Mouse (Mus musculus) ovary, adult 2 months (tissue): ENCODE results near the gene Abca7. TPM values are rescaled to one million over a fixed set of nuclear protein-coding genes. Genes with fewer than 3 reads are reported as not detected.

Experiments
- polyA plus RNA-seq: library from polyadenylated mRNA; depleted of rRNA; stranded (reverse); fragments of >200 nt; gene quantifications from 2 replicates; pipeline ENCODE4 v1.2.3, GENCODE M21; 2012; rRNA removed

Abca7 gene
- 20.1 and 25.5 TPM in 2 replicates for polyA plus RNA-seq

GRCm38 (mm10) chr10:79996272-79997033 is at the start of gene Abca7:
Gene Abca7 (plus strand): TSS chr10:79996494.

GRCm38 (mm10) chr10:79959847-79960601 is 36.3 kb upstream of the Abca7 start, which contains the start of gene Wdr18:
Gene Wdr18 (plus strand): TSS chr10:79960152.

GRCm38 (mm10) chr10:79970415-79971182 is 25.7 kb upstream of the Abca7 start, which contains the start of gene Grin3b:
Gene Grin3b (plus strand): TSS chr10:79970715.

GRCm38 (mm10) chr10:79984195-79984816 is 12.0 kb upstream of the Abca7 start, which contains the start of gene Tmem259:
Gene Tmem259 (minus strand): TSS chr10:79984330.

GRCm38 (mm10) chr10:79988506-79989271 is 7.6 kb upstream of the Abca7 start, which contains the start of gene Cnn2:
Gene Cnn2 (plus strand): TSS chr10:79988584.

GRCm38 (mm10) chr10:80016511-80016910 is 20.2 kb downstream of the Abca7 start, which contains the start of gene Arhgap45:
Gene Arhgap45 (plus strand): TSS chr10:80016653.

GRCm38 (mm10) chr10:80039559-80039979 is 43.3 kb downstream of the Abca7 start, which contains the start of gene Polr2e:
Gene Polr2e (minus strand): TSS chr10:80039795.

GRCm38 (mm10) chr10:80047041-80047565 is 50.8 kb downstream of the Abca7 start, which contains the start of gene Gpx4:
Gene Gpx4 (plus strand): TSS chr10:80047166.

Other genes with a start within 250 kb of the Abca7 start
- 87.5 and 91.0 TPM in 2 replicates for gene Polrmt, start 249.9 kb upstream of the Abca7 start, polyA plus RNA-seq
- 0.14 TPM in 1 of 2 replicates, not detected in the other for gene Fgf22, start 241.4 kb upstream of the Abca7 start, polyA plus RNA-seq
- 308 and 375 TPM in 2 replicates for gene Rnf126, start 229.5 kb upstream of the Abca7 start, polyA plus RNA-seq
- 44.1 and 45.1 TPM in 2 replicates for gene Fstl3, start 219.2 kb upstream of the Abca7 start, polyA plus RNA-seq
- 0.20 and 0.37 TPM in 2 replicates for gene Prss57, start 205.5 kb upstream of the Abca7 start, polyA plus RNA-seq
- 90.7 and 101 TPM in 2 replicates for gene Palm, start 202.9 kb upstream of the Abca7 start, polyA plus RNA-seq
- gene Misp, start 175.5 kb upstream of the Abca7 start, polyA plus RNA-seq, result 5.1 and 6.2 TPM in 2 replicates
- 420 and 461 TPM in 2 replicates for gene Ptbp1, start 142.1 kb upstream of the Abca7 start, polyA plus RNA-seq
- 9.7 and 11.8 TPM in 2 replicates for gene Prtn3, start 122.0 kb upstream of the Abca7 start, polyA plus RNA-seq
- gene Plppr3, start 121.9 kb upstream of the Abca7 start, polyA plus RNA-seq, result 55.3 and 72.1 TPM in 2 replicates
- gene Elane, start 110.2 kb upstream of the Abca7 start, polyA plus RNA-seq, result 0.20 and 1.7 TPM in 2 replicates
- gene Cfd, start 105.6 kb upstream of the Abca7 start, polyA plus RNA-seq, result 3,404 and 4,096 TPM in 2 replicates
- gene Med16, start 87.6 kb upstream of the Abca7 start, polyA plus RNA-seq, result 147 and 148 TPM in 2 replicates
- gene Gm26602, start 85.6 kb upstream of the Abca7 start, polyA plus RNA-seq, result not detected in 2 replicates
- 11.7 and 14.4 TPM in 2 replicates for gene Kiss1r, start 79.5 kb upstream of the Abca7 start, polyA plus RNA-seq
- 253 and 262 TPM in 2 replicates for gene R3hdm4, start 75.3 kb upstream of the Abca7 start, polyA plus RNA-seq
- 12.3 and 12.7 TPM in 2 replicates for gene Arid3a, start 69.5 kb upstream of the Abca7 start, polyA plus RNA-seq
- gene Wdr18, start 36.3 kb upstream of the Abca7 start, polyA plus RNA-seq, result 93.7 and 94.3 TPM in 2 replicates
- 0.26 and 0.77 TPM in 2 replicates for gene Grin3b, start 25.8 kb upstream of the Abca7 start, polyA plus RNA-seq
- gene Tmem259, start 12.2 kb upstream of the Abca7 start, polyA plus RNA-seq, result 471 and 485 TPM in 2 replicates
- 287 and 331 TPM in 2 replicates for gene Cnn2, start 7.9 kb upstream of the Abca7 start, polyA plus RNA-seq
- gene Arhgap45, start 20.2 kb downstream of the Abca7 start, polyA plus RNA-seq, result 23.1 and 27.9 TPM in 2 replicates
- 406 and 421 TPM in 2 replicates for gene Polr2e, start 43.3 kb downstream of the Abca7 start, polyA plus RNA-seq
- 613 and 620 TPM in 2 replicates for gene Gpx4, start 50.7 kb downstream of the Abca7 start, polyA plus RNA-seq
- 85.9 and 89.3 TPM in 2 replicates for gene Sbno2, start 109.1 kb downstream of the Abca7 start, polyA plus RNA-seq
- 186 and 203 TPM in 2 replicates for gene Stk11, start 119.3 kb downstream of the Abca7 start, polyA plus RNA-seq
- gene Atp5d, start 142.1 kb downstream of the Abca7 start, polyA plus RNA-seq, result 1,675 and 3,137 TPM in 2 replicates
- gene Cbarp, start 144.3 kb downstream of the Abca7 start, polyA plus RNA-seq, result 58.9 and 61.5 TPM in 2 replicates
- 221 and 248 TPM in 2 replicates for gene Midn, start 151.8 kb downstream of the Abca7 start, polyA plus RNA-seq
- gene Cirbp, start 169.5 kb downstream of the Abca7 start, polyA plus RNA-seq, result 166 and 186 TPM in 2 replicates
- 11.6 and 15.0 TPM in 2 replicates for gene 1600002K03Rik, start 176.4 kb downstream of the Abca7 start, polyA plus RNA-seq
- gene Efna2, start 183.0 kb downstream of the Abca7 start, polyA plus RNA-seq, result 24.1 and 27.6 TPM in 2 replicates
- gene Mum1, start 229.9 kb downstream of the Abca7 start, polyA plus RNA-seq, result 50.0 and 52.1 TPM in 2 replicates